Mouse (Mus musculus): ENCODE measurements around the gene Ccdc146. TPM values are rescaled to one million over a fixed set of nuclear protein-coding genes. Genes with fewer than 3 reads are reported as not detected.

Ccdc146 gene
- polyA plus RNA-seq, 1 experiment from 2014 or later, result 0.13 TPM

DNA sequence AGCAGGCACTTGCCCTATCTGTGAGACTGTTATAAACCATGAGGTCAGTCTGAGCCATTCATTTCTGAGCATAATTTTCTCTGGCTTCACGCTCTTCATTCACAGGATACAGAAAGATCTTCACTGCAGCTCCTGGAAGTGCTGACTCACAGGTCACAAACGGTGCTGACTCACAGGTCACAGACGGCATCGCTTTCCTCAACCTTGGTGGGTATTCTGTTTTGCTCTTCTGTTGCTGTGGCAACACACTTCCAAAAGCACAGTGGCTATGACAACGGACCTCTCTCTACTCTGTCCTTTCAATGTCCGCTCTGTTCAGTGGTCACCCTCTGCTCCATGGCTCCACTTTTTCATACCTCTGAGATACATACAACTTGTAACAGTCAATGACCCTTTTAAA, 177.7 kb downstream of the Ccdc146 start:
- Histone ChIP-seq H3K4me1 (ENCODE audit: control insufficient read depth, insufficient read depth, low read length) (no peaks in the 10 kb centered on the region), H3K9ac (ENCODE audit: low read depth, low read length) (no peak overlapping the region), H3K36me3 (ENCODE audit: control insufficient read depth, insufficient read depth, low read length) (no peaks in the 10 kb centered on the region), H3K27me3 (replicated peaks; ENCODE audit: control insufficient read depth, insufficient read depth, low read length) (no peaks in the 10 kb centered on the region), H3K27ac (ENCODE audit: low read length) (no peak overlapping the region), H3K9me3 (ENCODE audit: control insufficient read depth, low read length) (no peaks in the 10 kb centered on the region), H3K4me2 (ENCODE audit: low read depth, low read length) (no peak overlapping the region), H3K4me3 (ENCODE audit: low read length) (no peak overlapping the region)
- no peak for ATAC-seq
- WGBS, result 71% methylated on average over 6 of the region's 6 CpGs

DNA sequence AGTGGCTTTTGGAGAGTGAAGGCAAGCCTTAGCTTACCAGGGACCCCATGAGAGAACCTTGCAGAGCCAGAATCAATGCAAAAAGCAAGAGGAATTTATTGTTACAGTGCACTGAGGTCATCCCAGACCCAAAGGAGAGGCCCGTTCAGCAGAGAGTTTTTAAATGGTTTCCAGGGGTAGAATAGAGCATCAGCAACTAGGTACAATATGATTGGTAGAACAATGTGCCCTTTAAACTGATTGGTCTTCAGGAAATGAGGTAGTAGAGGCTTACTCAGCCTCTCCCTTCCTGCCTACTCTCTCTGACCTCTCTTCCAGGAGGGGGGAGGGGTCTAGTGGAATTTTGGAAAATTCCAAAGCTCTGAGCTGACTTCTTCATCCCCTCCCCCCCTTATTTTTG, 179.2 kb downstream of the Ccdc146 start:
- ATAC-seq, result no peak
- WGBS, result 75% methylated on average over 1 of the region's 1 CpGs
- H3K9me3 ChIP-seq (ENCODE audit: control insufficient read depth, low read length), result no peaks in the 10 kb centered on the region

DNA sequence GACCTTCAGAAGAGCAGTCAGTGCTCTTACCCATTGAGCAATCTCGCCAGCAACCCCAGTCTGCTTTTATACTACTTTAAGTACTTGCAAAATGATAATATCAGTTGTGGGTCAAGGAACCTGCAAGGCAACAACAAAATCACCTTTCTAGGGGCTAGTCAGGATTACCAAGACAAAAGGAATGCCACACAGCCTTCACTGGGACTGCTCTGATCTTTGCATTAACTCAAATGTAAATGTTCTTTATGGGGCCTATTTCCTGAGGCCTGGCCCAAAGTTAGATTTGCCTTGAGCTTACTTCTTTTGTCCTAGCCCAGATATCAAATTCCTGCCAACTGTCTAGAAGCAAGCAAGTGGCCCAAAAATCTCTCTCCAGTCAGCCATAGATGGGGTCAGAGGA, 179.9 kb downstream of the Ccdc146 start:
- no peak overlapping the region for H3K27ac ChIP-seq (ENCODE audit: low read length)
- no peak overlapping the region for H3K4me3 ChIP-seq (ENCODE audit: low read length)
- no peaks in the 10 kb centered on the region for H3K9me3 ChIP-seq (ENCODE audit: control insufficient read depth, low read length)
- H3K36me3 ChIP-seq (ENCODE audit: control insufficient read depth, insufficient read depth, low read length), result no peaks in the 10 kb centered on the region
- no peak overlapping the region for H3K4me2 ChIP-seq (ENCODE audit: low read depth, low read length)
- no peak overlapping the region for H3K9ac ChIP-seq (ENCODE audit: low read depth, low read length)
- H3K4me1 ChIP-seq (ENCODE audit: control insufficient read depth, insufficient read depth, low read length), result no peaks in the 10 kb centered on the region
- 85% methylated on average over 1 of the region's 1 CpGs for WGBS
- no peak for ATAC-seq
- no peaks in the 10 kb centered on the region for H3K27me3 ChIP-seq (replicated peaks; ENCODE audit: control insufficient read depth, insufficient read depth, low read length)

More for the DNA sequence above, 179.2 kb downstream of the Ccdc146 start:
- Histone ChIP-seq H3K9ac (ENCODE audit: low read depth, low read length) (no peak overlapping the region), H3K27ac (ENCODE audit: low read length) (no peak overlapping the region), H3K4me2 (ENCODE audit: low read depth, low read length) (no peak overlapping the region), H3K4me1 (ENCODE audit: control insufficient read depth, insufficient read depth, low read length) (no peaks in the 10 kb centered on the region), H3K4me3 (ENCODE audit: low read length) (no peak overlapping the region), H3K36me3 (ENCODE audit: control insufficient read depth, insufficient read depth, low read length) (no peaks in the 10 kb centered on the region), H3K27me3 (replicated peaks; ENCODE audit: control insufficient read depth, insufficient read depth, low read length) (no peaks in the 10 kb centered on the region)

Other genes starting within 250 kb of the Ccdc146 start
- 2.0 TPM in 2 replicates for gene Gsap, start 238.4 kb downstream of the Ccdc146 start, polyA plus RNA-seq (2015; fragmentation: Nextera tagmentation; extraction: Ambion mirVana)
- 8.4 and 9.8 TPM in 2 replicates for gene Fgl2, start 52.0 kb downstream of the Ccdc146 start, polyA plus RNA-seq (2015; fragmentation: Nextera tagmentation; extraction: Ambion mirVana)
- gene Fam185a, start 281 bp upstream of the Ccdc146 start, polyA plus RNA-seq (2015; fragmentation: Nextera tagmentation; extraction: Ambion mirVana), result 8.9 and 9.1 TPM in 2 replicates
- gene Lrrc17, start 118.9 kb upstream of the Ccdc146 start, polyA plus RNA-seq (2015; fragmentation: Nextera tagmentation; extraction: Ambion mirVana), result 34.1 and 38.0 TPM in 2 replicates
- gene Fbxl13, start 221.0 kb upstream of the Ccdc146 start, polyA plus RNA-seq (2015; fragmentation: Nextera tagmentation; extraction: Ambion mirVana), result 0.09 and 0.15 TPM in 2 replicates
- gene Armc10, start 221.1 kb upstream of the Ccdc146 start, polyA plus RNA-seq (2015; fragmentation: Nextera tagmentation; extraction: Ambion mirVana), result 28.9 and 31.2 TPM in 2 replicates